Mouse (Mus musculus): Measurements from ENCODE around the gene Slf2. TPM values are rescaled to one million over a fixed set of nuclear protein-coding genes. Genes with fewer than 3 reads are reported as not detected.

Gene Slf2
- polyA plus RNA-seq, 1 experiment from 2014 or later = 33.0 TPM

- H3K27me3 ChIP-seq (replicated peaks) = no peaks in the 10 kb centered on the region
- peak; percentile 21; the same call in 1 of the 2 replicates for ATAC-seq (ENCODE audit: insufficient read depth, low FRiP score, low read depth)
- H3K27ac ChIP-seq = peak overlapping the region; percentile 100
- under 1% methylated on average over 18 of the region's 18 CpGs for WGBS
- no peaks in the 10 kb centered on the region for H3K9me3 ChIP-seq
- no peaks in the 10 kb centered on the region for H3K36me3 ChIP-seq
- peak overlapping the region; percentile 59 for H3K4me3 ChIP-seq (replicated peaks)
- H3K4me1 ChIP-seq = peaks cover 53% of the 10 kb centered on the region
- peak overlapping the region; percentile 95 for H3K4me2 ChIP-seq
- H3K9ac ChIP-seq = peak overlapping the region; percentile 40; the same call in 1 of the 2 replicates
Measured at GRCm38 (mm10) chr19:45016341-45017215, 85.6 kb downstream of the Slf2 start.

- Histone ChIP-seq H3K4me1 (peaks cover 55% of the 10 kb centered on the region), H3K36me3 (no peaks in the 10 kb centered on the region), H3K9ac (peak overlapping the region; percentile 58; the same call in 1 of the 2 replicates), H3K4me3 (replicated peaks) (peak overlapping the region; percentile 59), H3K9me3 (no peaks in the 10 kb centered on the region), H3K27ac (peak overlapping the region; percentile 100), H3K4me2 (peak overlapping the region; percentile 95), H3K27me3 (replicated peaks) (no peaks in the 10 kb centered on the region)
- ATAC-seq (ENCODE audit: insufficient read depth, low FRiP score, low read depth) = peak; percentile 23
- WGBS = 0% methylated on average over 14 of the region's 27 CpGs
Measured at GRCm38 (mm10) chr19:45017216-45017771, 86.3 kb downstream of the Slf2 start.

- peak overlapping the region; percentile 59 for H3K4me3 ChIP-seq (replicated peaks)
- H3K36me3 ChIP-seq = 0 out of 2 replicates have a peak, but pooled peaks cover 5% of the 10 kb centered on the region
- no peaks in the 10 kb centered on the region for H3K9me3 ChIP-seq
- H3K9ac ChIP-seq = peak overlapping the region; percentile 58; the same call in 1 of the 2 replicates
- peak overlapping the region; percentile 95 for H3K4me2 ChIP-seq
- peak overlapping the region; percentile 100 for H3K27ac ChIP-seq
- peaks cover 52% of the 10 kb centered on the region for H3K4me1 ChIP-seq
- H3K27me3 ChIP-seq (replicated peaks) = no peaks in the 10 kb centered on the region
- peak; percentile 52 for ATAC-seq (ENCODE audit: insufficient read depth, low FRiP score, low read depth)
- under 1% methylated on average over 48 of the region's 48 CpGs for WGBS
Measured at GRCm38 (mm10) chr19:45017909-45018308, 87.0 kb downstream of the Slf2 start.

GRCm38 (mm10) chr19:45018351-45018831 is 87.4 kb downstream of the Slf2 start:
- H3K9ac ChIP-seq = peak overlapping the region; percentile 58; the same call in 1 of the 2 replicates
- WGBS = under 1% methylated on average over 13 of the region's 13 CpGs
- H3K36me3 ChIP-seq = peaks cover 6% of the 10 kb centered on the region; the same call in 1 of the 2 replicates
- H3K27me3 ChIP-seq (replicated peaks) = no peaks in the 10 kb centered on the region
- peaks cover 47% of the 10 kb centered on the region for H3K4me1 ChIP-seq
- peak overlapping the region; percentile 100 for H3K27ac ChIP-seq
- peak overlapping the region; percentile 95 for H3K4me2 ChIP-seq
- ATAC-seq (ENCODE audit: insufficient read depth, low FRiP score, low read depth) = peak; percentile 1; the same call in 1 of the 2 replicates
- H3K4me3 ChIP-seq (replicated peaks) = peak overlapping the region; percentile 59
- no peaks in the 10 kb centered on the region for H3K9me3 ChIP-seq

GRCm38 (mm10) chr19:45020348-45020747 is 89.4 kb downstream of the Slf2 start:
- H3K4me2 ChIP-seq = peak overlapping the region; percentile 95
- peaks cover 37% of the 10 kb centered on the region for H3K4me1 ChIP-seq
- H3K4me3 ChIP-seq (replicated peaks) = peak overlapping the region; percentile 11; the same call in 1 of the 2 replicates
- no peaks in the 10 kb centered on the region for H3K27me3 ChIP-seq (replicated peaks)
- WGBS = 49% methylated on average over 6 of the region's 6 CpGs
- ATAC-seq (ENCODE audit: insufficient read depth, low FRiP score, low read depth) = no peak
- H3K9ac ChIP-seq = no peak overlapping the region; the same call in 1 of the 2 replicates
- 0 out of 2 replicates have a peak overlapping the region, but pooled peaks have one; percentile 21 for H3K27ac ChIP-seq
- H3K36me3 ChIP-seq = peaks cover 21% of the 10 kb centered on the region
- H3K9me3 ChIP-seq = no peaks in the 10 kb centered on the region

- Histone ChIP-seq H3K36me3 (peaks cover 31% of the 10 kb centered on the region), H3K27me3 (replicated peaks) (no peaks in the 10 kb centered on the region), H3K9me3 (no peaks in the 10 kb centered on the region), H3K27ac (no peak overlapping the region), H3K4me3 (replicated peaks) (no peak overlapping the region), H3K4me2 (peak overlapping the region; percentile 95), H3K4me1 (peaks cover 34% of the 10 kb centered on the region), H3K9ac (no peak overlapping the region)
- ATAC-seq (ENCODE audit: insufficient read depth, low FRiP score, low read depth) = no peak
- 84% methylated on average over 15 of the region's 15 CpGs for WGBS
Measured at GRCm38 (mm10) chr19:45021362-45021761, 90.4 kb downstream of the Slf2 start.

- no peak for ATAC-seq (ENCODE audit: insufficient read depth, low FRiP score, low read depth)
- H3K36me3 ChIP-seq = peaks cover 38% of the 10 kb centered on the region
- WGBS = 86% methylated on average over 11 of the region's 11 CpGs
Measured at GRCm38 (mm10) chr19:45023993-45024392, 93.0 kb downstream of the Slf2 start.

GRCm38 (mm10) chr19:45024775-45025174 is 93.8 kb downstream of the Slf2 start:
- Histone ChIP-seq H3K4me2 (no peak overlapping the region), H3K9me3 (no peaks in the 10 kb centered on the region), H3K4me3 (replicated peaks) (no peak overlapping the region), H3K27ac (no peak overlapping the region), H3K36me3 (peaks cover 38% of the 10 kb centered on the region), H3K9ac (no peak overlapping the region), H3K27me3 (replicated peaks) (no peaks in the 10 kb centered on the region), H3K4me1 (peaks cover 37% of the 10 kb centered on the region)
- ATAC-seq (ENCODE audit: insufficient read depth, low FRiP score, low read depth) = no peak
- 84% methylated on average over 20 of the region's 20 CpGs for WGBS

More at GRCm38 (mm10) chr19:45023993-45024392, 93.0 kb downstream of the Slf2 start:
- Histone ChIP-seq H3K4me3 (replicated peaks) (no peak overlapping the region), H3K4me1 (peaks cover 39% of the 10 kb centered on the region), H3K27ac (no peak overlapping the region), H3K9ac (no peak overlapping the region), H3K9me3 (no peaks in the 10 kb centered on the region), H3K4me2 (no peak overlapping the region), H3K27me3 (replicated peaks) (no peaks in the 10 kb centered on the region)

- Histone ChIP-seq H3K4me3 (replicated peaks) (no peak overlapping the region), H3K9me3 (no peaks in the 10 kb centered on the region), H3K9ac (no peak overlapping the region), H3K27ac (no peak overlapping the region), H3K36me3 (peaks cover 38% of the 10 kb centered on the region), H3K4me2 (no peak overlapping the region), H3K27me3 (replicated peaks) (no peaks in the 10 kb centered on the region), H3K4me1 (peaks cover 33% of the 10 kb centered on the region)
- WGBS = 87% methylated on average over 37 of the region's 37 CpGs
- no peak for ATAC-seq (ENCODE audit: insufficient read depth, low FRiP score, low read depth)
Measured at GRCm38 (mm10) chr19:45025937-45026568, 95.1 kb downstream of the Slf2 start.

GRCm38 (mm10) chr19:45026958-45027670 is 96.2 kb downstream of the Slf2 start:
- Histone ChIP-seq H3K9ac (no peak overlapping the region), H3K9me3 (no peaks in the 10 kb centered on the region), H3K27ac (no peak overlapping the region), H3K4me3 (replicated peaks) (no peak overlapping the region), H3K27me3 (replicated peaks) (no peaks in the 10 kb centered on the region), H3K36me3 (peaks cover 38% of the 10 kb centered on the region), H3K4me1 (peaks cover 25% of the 10 kb centered on the region), H3K4me2 (no peak overlapping the region)
- ATAC-seq (ENCODE audit: insufficient read depth, low FRiP score, low read depth) = no peak
- 70% methylated on average over 6 of the region's 6 CpGs for WGBS

GRCm38 (mm10) chr19:45027848-45028247 is 96.9 kb downstream of the Slf2 start:
- ATAC-seq (ENCODE audit: insufficient read depth, low FRiP score, low read depth) = no peak
- H3K9ac ChIP-seq = no peak overlapping the region
- peaks cover 34% of the 10 kb centered on the region for H3K36me3 ChIP-seq
- peaks cover 32% of the 10 kb centered on the region for H3K4me1 ChIP-seq
- no peak overlapping the region for H3K4me2 ChIP-seq
- H3K27ac ChIP-seq = no peak overlapping the region
- no peaks in the 10 kb centered on the region for H3K9me3 ChIP-seq
- no peak overlapping the region for H3K4me3 ChIP-seq (replicated peaks)
- 84% methylated on average over 6 of the region's 6 CpGs for WGBS
- no peaks in the 10 kb centered on the region for H3K27me3 ChIP-seq (replicated peaks)
